Mouse (Mus musculus) CH12.LX (cell line): ENCODE data around the gene Rrp7a. TPM values are rescaled to one million over a fixed set of nuclear protein-coding genes. Genes with fewer than 3 reads are reported as not detected.

Source experiments
- DNase-seq: peaks from one replicate; pipeline ENCODE4 v3.0.0-alpha.2; 2013; ENCODE audit errors: extremely low read depth
- H3K27ac ChIP-seq: 2 replicates; pipeline ENCODE4 v1.5.1; 2012; ENCODE audit warnings: low read depth, mild to moderate bottlenecking, control low read depth, moderate library complexity; ENCODE audit not compliant: insufficient read depth
- H3K27me3 ChIP-seq: replicated peaks from 2 replicates; pipeline ENCODE3; 2012; ENCODE audit warnings: inconsistent platforms
- H3K36me3 ChIP-seq, 2 experiments: replicated peaks in 1 of 2; 2 replicates each; pipeline versions ENCODE3 to v1.6.1; 2012; ENCODE audit warnings: inconsistent platforms in 1 of 2, low read length in 1 of 2, mild to moderate bottlenecking in 1 of 2, mixed read lengths in 1 of 2, moderate library complexity in 1 of 2; ENCODE audit not compliant: control insufficient read depth in 1 of 2, insufficient read depth in 1 of 2
- H3K4me1 ChIP-seq, 2 experiments: 2 replicates each; pipeline ENCODE4 v1.6.1; 2012; ENCODE audit warnings: inconsistent platforms in 1 of 2, moderate library complexity in 1 of 2; ENCODE audit not compliant: insufficient read depth in 2 of 2, control insufficient read depth in 1 of 2
- H3K4me2 ChIP-seq: 2 replicates; pipeline ENCODE4 v1.6.1; 2012; ENCODE audit warnings: low read depth, mild to moderate bottlenecking, control low read depth; ENCODE audit not compliant: poor library complexity, insufficient read depth, severe bottlenecking
- H3K4me3 ChIP-seq, 3 experiments: fragments of 150-350 bp in 1 of 3; sonication (generic) in 1 of 3; replicated peaks in 1 of 3; 2 replicates each; pipeline versions ENCODE3 to v1.5.1; 2011 to 2012; ENCODE audit warnings: low read depth in 2 of 3, low read length in 2 of 3, mild to moderate bottlenecking in 2 of 3, moderate library complexity in 2 of 3, control low read depth in 1 of 3, improper control_type of control experiment in 1 of 3, inconsistent platforms in 1 of 3, mixed read lengths in 1 of 3; ENCODE audit not compliant: poor library complexity in 1 of 3
- H3K79me2 ChIP-seq: replicated peaks from 2 replicates; pipeline ENCODE4 v1.6.1; 2012; ENCODE audit warnings: mild to moderate bottlenecking, moderate library complexity; ENCODE audit not compliant: control insufficient read depth, poor library complexity, insufficient read depth, severe bottlenecking; ENCODE audit errors: extremely low read depth
- H3K9ac ChIP-seq: 2 replicates; pipeline ENCODE4 v1.6.1; 2012; ENCODE audit warnings: low read depth, mild to moderate bottlenecking, control low read depth, moderate library complexity; ENCODE audit not compliant: insufficient read depth
- H3K9me3 ChIP-seq: replicated peaks from 2 replicates; pipeline ENCODE3; 2012; ENCODE audit warnings: low read length, inconsistent platforms, mixed read lengths
- CHD1 ChIP-seq: IDR thresholded peaks from 2 replicates; pipeline ENCODE4 v1.6.1; 2012; ENCODE audit warnings: low read depth, low read length, improper control_type of control experiment, inconsistent platforms
- ETS1 ChIP-seq: conservative IDR thresholded peaks from 2 replicates; pipeline ENCODE4 v1.6.1; 2012; ENCODE audit warnings: low read depth, mild to moderate bottlenecking, inconsistent platforms, low read length, improper control_type of control experiment, moderate library complexity
- KAT2A ChIP-seq: IDR thresholded peaks from 2 replicates; pipeline ENCODE4 v1.6.1; 2012; ENCODE audit warnings: low read length, improper control_type of control experiment, inconsistent platforms; ENCODE audit not compliant: insufficient replicate concordance
- MAFK ChIP-seq: IDR thresholded peaks from 2 replicates; pipeline ENCODE4 v1.6.1; 2011; ENCODE audit warnings: low read length, improper control_type of control experiment; ENCODE audit not compliant: insufficient replicate concordance
- MAZ ChIP-seq: IDR thresholded peaks from 2 replicates; pipeline ENCODE4 v1.6.1; 2012; ENCODE audit warnings: low read depth, mild to moderate bottlenecking, inconsistent platforms, low read length, improper control_type of control experiment, moderate library complexity
- MXI1 ChIP-seq: IDR thresholded peaks from 2 replicates; pipeline ENCODE4 v1.6.1; 2011; ENCODE audit warnings: mild to moderate bottlenecking, low read depth, low read length, improper control_type of control experiment
- MYC ChIP-seq: IDR thresholded peaks from 2 replicates; pipeline ENCODE4 v1.6.1; 2011; ENCODE audit warnings: low read depth, mild to moderate bottlenecking, improper control_type of control experiment, low read length
- NELFE ChIP-seq: IDR thresholded peaks from 2 replicates; pipeline ENCODE4 v1.6.1; 2011; ENCODE audit warnings: low read depth, low read length, improper control_type of control experiment
- NRF1 ChIP-seq: IDR thresholded peaks from 2 replicates; pipeline ENCODE4 v1.6.1; 2014; ENCODE audit warnings: low read depth, mild to moderate bottlenecking, inconsistent platforms, low read length, improper control_type of control experiment, moderate library complexity
- USF1 ChIP-seq: IDR thresholded peaks from 2 replicates; pipeline ENCODE4 v1.6.1; 2014; ENCODE audit warnings: low read depth, mild to moderate bottlenecking, inconsistent platforms, low read length, improper control_type of control experiment
- USF2 ChIP-seq: conservative IDR thresholded peaks from 2 replicates; pipeline ENCODE4 v1.6.1; 2011; ENCODE audit warnings: low read depth, low read length, improper control_type of control experiment
- ZC3H11A ChIP-seq: IDR thresholded peaks from 2 replicates; pipeline ENCODE4 v1.6.1; 2012; ENCODE audit warnings: low read depth, mild to moderate bottlenecking, inconsistent platforms, low read length, improper control_type of control experiment
- ZKSCAN1 ChIP-seq: IDR thresholded peaks from 2 replicates; pipeline ENCODE4 v1.6.1; 2012; ENCODE audit warnings: low read depth, inconsistent platforms, low read length, improper control_type of control experiment, borderline replicate concordance
- ZNF384 ChIP-seq: IDR thresholded peaks from 2 replicates; pipeline ENCODE4 v1.6.1; 2012; ENCODE audit warnings: low read depth, low read length, improper control_type of control experiment, inconsistent platforms
- dilution Hi-C: fragments of 300-500 bp; cut with MboI; formaldehyde crosslinking; loops from 2 replicates; pipeline ENCODE4 v1.14.3; 2020; ENCODE audit warnings: low sequenced_read_pairs; ENCODE audit not compliant: extremely low pct_unique_long_range_greater_than_20kb, extremely low pct_ligation_motif_present
- in situ Hi-C: fragments of 300-500 bp; cut with MboI; formaldehyde crosslinking; loops from 3 replicates; pipeline ENCODE4 v1.14.3; 2019; ENCODE audit warnings: low sequenced_read_pairs, low pct_ligation_motif_present, low pct_unique_long_range_greater_than_20kb, mixed read lengths
- polyA plus RNA-seq: library from polyadenylated mRNA; unstranded; fragments of >175 nt; gene quantifications from 2 replicates; pipeline ENCODE4 v1.2.1, GENCODE M21; 2012; ENCODE audit warnings: low read depth; ENCODE audit not compliant: insufficient read length
- total RNA-seq, 2 experiments: library from RNA; depleted of rRNA; stranded (reverse); fragments of 300-350 nt in 1 of 2; fragments of >200 nt in 1 of 2; gene quantifications; 2 replicates each; pipeline ENCODE4 v1.2.3; 2012 to 2014

The Rrp7a gene
- total and polyA plus RNA-seq, 3 experiments = 126 to 262 (median 156) TPM

GRCm38 (mm10) chr15:83111874-83112273, 10.7 kb downstream of the Rrp7a start:
- DNase-seq = no peak
- no peak for TF ChIP-seq NELFE
- no peak for TF ChIP-seq ZKSCAN1
- TF ChIP-seq MYC = no peak
- no peak for TF ChIP-seq ZNF384
- Histone ChIP-seq H3K27me3 (no peaks in the 10 kb centered on the region), H3K36me3 (peaks cover 39 to 75% of the 10 kb centered on the region in 2 experiments), H3K79me2 (no peaks in the 10 kb centered on the region), H3K4me1 (peaks cover 2 to 35% of the 10 kb centered on the region in 2 experiments; a peak in 3 of 4 replicates), H3K4me3 (no peak overlapping the region), H3K27ac (no peak overlapping the region), H3K9ac (no peak overlapping the region), H3K9me3 (no peaks in the 10 kb centered on the region), H3K4me2 (no peak overlapping the region)
- in situ Hi-C loops = no loop called here
- dilution Hi-C loops = no loop called here

DNA sequence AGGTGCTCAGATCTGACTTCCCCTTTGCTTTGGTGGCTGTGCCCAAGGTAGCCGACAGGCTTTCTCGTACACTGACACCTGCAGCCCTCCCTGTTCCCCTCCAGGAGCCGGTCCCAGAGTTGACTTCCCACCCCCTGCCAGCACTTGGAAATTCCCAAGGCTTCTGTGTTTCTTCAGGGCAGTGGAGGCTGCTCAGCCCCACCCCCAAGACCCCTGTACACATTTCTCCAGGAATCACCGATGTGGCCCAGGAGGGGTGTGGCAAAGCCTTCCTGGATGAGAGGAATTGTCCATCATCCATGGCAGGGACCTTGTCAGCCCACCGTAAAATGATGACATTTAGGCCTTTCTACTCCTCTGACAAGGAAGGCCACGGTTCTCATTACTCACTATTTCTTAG, 11.3 kb downstream of the Rrp7a start:
- dilution Hi-C loops = no loop called here
- Histone ChIP-seq H3K27ac (no peak overlapping the region), H3K27me3 (no peaks in the 10 kb centered on the region), H3K9me3 (no peaks in the 10 kb centered on the region), H3K4me2 (no peak overlapping the region), H3K4me3 (no peak overlapping the region)
- no peak for DNase-seq
- TF ChIP-seq MAZ = no peak
- TF ChIP-seq, all 38 proteins: peak for 0
- peaks cover 2 to 35% of the 10 kb centered on the region in 2 experiments; a peak in 3 of 4 replicates for H3K4me1 ChIP-seq
- H3K36me3 ChIP-seq = peaks cover 39 to 78% of the 10 kb centered on the region in 2 experiments
- no peak overlapping the region for H3K9ac ChIP-seq
- no peaks in the 10 kb centered on the region for H3K79me2 ChIP-seq
- in situ Hi-C loops = no loop called here

DNA sequence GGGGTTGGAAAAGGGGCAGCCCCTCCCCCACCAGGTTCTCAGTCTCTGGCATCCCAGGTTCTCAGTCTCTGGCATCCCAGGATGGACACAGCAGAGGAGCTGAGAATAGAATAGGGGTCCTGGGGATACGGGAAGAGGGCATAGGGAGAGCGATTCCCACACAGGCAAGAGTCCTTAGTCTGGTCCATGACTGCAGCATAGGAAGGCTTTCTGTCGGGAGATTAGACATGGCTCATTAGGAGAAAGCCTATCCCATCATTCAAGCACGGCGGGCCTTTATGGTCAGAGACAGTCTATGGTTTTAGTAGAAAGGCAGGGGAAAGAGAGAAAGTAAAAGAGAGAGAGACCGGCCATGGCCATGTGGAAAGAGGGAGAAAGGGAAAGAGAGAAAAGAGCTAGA, 14.8 kb downstream of the Rrp7a start:
- no peak for DNase-seq
- no peak overlapping the region for H3K4me3 ChIP-seq
- dilution Hi-C loops = no loop called here
- no peaks in the 10 kb centered on the region for H3K79me2 ChIP-seq
- no peak for TF ChIP-seq MXI1
- TF ChIP-seq NELFE = no peak
- no peak for TF ChIP-seq ZNF384
- TF ChIP-seq NRF1 = no peak
- TF ChIP-seq ZC3H11A = no peak
- no peak for TF ChIP-seq MAFK
- no peak for TF ChIP-seq USF2
- no peak for TF ChIP-seq USF1
- TF ChIP-seq ETS1 = no peak
- TF ChIP-seq CHD1 = no peak
- TF ChIP-seq KAT2A = no peak
- TF ChIP-seq, all 38 proteins: peak for 0
- H3K36me3 ChIP-seq = peaks cover 31 to 83% of the 10 kb centered on the region in 2 experiments
- no peaks in the 10 kb centered on the region for H3K27me3 ChIP-seq
- H3K4me2 ChIP-seq = no peak overlapping the region
- in situ Hi-C loops = no loop called here
- no peaks in the 10 kb centered on the region for H3K9me3 ChIP-seq
- H3K9ac ChIP-seq = no peak overlapping the region
- peaks cover 0 to 31% of the 10 kb centered on the region in 2 experiments; a peak in 2 of 4 replicates for H3K4me1 ChIP-seq
- no peak overlapping the region for H3K27ac ChIP-seq
